Mouse (Mus musculus) neural tube, embryonic 14.5 days (tissue): ENCODE measurements around the gene Arhgef3. TPM values are rescaled to one million over a fixed set of nuclear protein-coding genes. Genes with fewer than 3 reads are reported as not detected.
A peak's percentile ranks its signal among the peaks of the same experiment; 100 is the strongest.

Experiments used
- ATAC-seq: fragments of 200-750 bp; cut with Nextera tagmentation; 2 replicates; pipeline ENCODE4 v1.8.0; 2017; ENCODE audit warnings: low read depth, mild to moderate bottlenecking, moderate TSS enrichment, moderate library complexity
- H3K27ac ChIP-seq: fragments of 300-500 bp; sonication (generic); 2 replicates; pipeline ENCODE4 v1.5.1; 2014; ENCODE audit warnings: low read depth, mild to moderate bottlenecking, control low read depth, low read length, moderate library complexity, mixed read lengths
- H3K27me3 ChIP-seq: fragments of 300-500 bp; sonication (generic); 2 replicates; pipeline ENCODE4 v1.6.1; 2014; ENCODE audit warnings: low read length; ENCODE audit not compliant: control insufficient read depth, insufficient read depth
- H3K36me3 ChIP-seq: fragments of 300-500 bp; sonication (generic); 2 replicates; pipeline ENCODE4 v1.6.1; 2014; ENCODE audit warnings: low read length, mixed read lengths; ENCODE audit not compliant: control insufficient read depth, insufficient read depth
- H3K4me1 ChIP-seq: fragments of 300-500 bp; sonication (generic); 2 replicates; pipeline ENCODE4 v1.6.1; 2014; ENCODE audit warnings: low read length; ENCODE audit not compliant: control insufficient read depth, insufficient read depth
- H3K4me2 ChIP-seq: fragments of 300-500 bp; sonication (generic); 2 replicates; pipeline ENCODE4 v1.6.1; 2014; ENCODE audit warnings: mild to moderate bottlenecking, low read depth, low read length, control low read depth
- H3K4me3 ChIP-seq: fragments of 300-500 bp; sonication (generic); 2 replicates; pipeline ENCODE4 v1.5.1; 2014; ENCODE audit warnings: low read depth, low read length, control low read depth, mixed read lengths
- H3K9ac ChIP-seq: fragments of 300-500 bp; sonication (generic); replicated peaks from 2 replicates; pipeline ENCODE4 v1.6.1; 2014; ENCODE audit warnings: low read depth, mild to moderate bottlenecking, control low read depth, low read length, mixed read lengths
- H3K9me3 ChIP-seq: fragments of 300-500 bp; sonication (generic); 2 replicates; pipeline ENCODE4 v1.6.1; 2016; ENCODE audit warnings: low read length; ENCODE audit not compliant: control insufficient read depth
- WGBS: fragments of 180-500 bp; shearing (Covaris S2); extraction: QIAGEN DNeasy Blood & Tissue Kit; methylation state at CpG from one replicate; pipeline ENCODE4 v1.1.7; 2014; 5-methylcytosine and 5-hydroxymethylcytosine counted together
- polyA plus RNA-seq: library from polyadenylated mRNA; unstranded; fragments of >200 nt; fragmentation: Nextera tagmentation; extraction: Ambion mirVana; gene quantifications from 2 replicates; pipeline ENCODE4 v1.2.1, GENCODE M21; 2014

Arhgef3 gene
- polyA plus RNA-seq, 1 experiment from 2014 or later = 13.4 TPM

- H3K4me1 ChIP-seq = no peaks in the 10 kb centered on the region
- H3K36me3 ChIP-seq = no peaks in the 10 kb centered on the region
- H3K9me3 ChIP-seq = no peaks in the 10 kb centered on the region
- ATAC-seq = peak; percentile 71; the same call in 1 of the 2 replicates
- no peaks in the 10 kb centered on the region for H3K27me3 ChIP-seq
- 10% methylated on average over 4 of the region's 4 CpGs for WGBS
- H3K4me2 ChIP-seq = no peak overlapping the region
- H3K4me3 ChIP-seq = no peak overlapping the region
- H3K9ac ChIP-seq = no peak overlapping the region
- no peak overlapping the region for H3K27ac ChIP-seq
Measured at GRCm38 (mm10) chr14:27187025-27187424, 72.3 kb downstream of the Arhgef3 start.

- no peaks in the 10 kb centered on the region for H3K36me3 ChIP-seq
- ATAC-seq = no peak
- no peaks in the 10 kb centered on the region for H3K27me3 ChIP-seq
- H3K9me3 ChIP-seq = no peaks in the 10 kb centered on the region
- H3K9ac ChIP-seq = no peak overlapping the region
- no peak overlapping the region for H3K4me2 ChIP-seq
- 81% methylated on average over 4 of the region's 4 CpGs for WGBS
- no peaks in the 10 kb centered on the region for H3K4me1 ChIP-seq
- H3K27ac ChIP-seq = no peak overlapping the region
- no peak overlapping the region for H3K4me3 ChIP-seq
Measured at GRCm38 (mm10) chr14:27187885-27188284, 73.2 kb downstream of the Arhgef3 start.

GRCm38 (mm10) chr14:27192450-27192849 lies 77.8 kb downstream of the Arhgef3 start:
- 52% methylated on average over 3 of the region's 3 CpGs for WGBS
- Histone ChIP-seq H3K9ac (no peak overlapping the region), H3K9me3 (no peaks in the 10 kb centered on the region), H3K27me3 (no peaks in the 10 kb centered on the region), H3K4me1 (no peaks in the 10 kb centered on the region), H3K27ac (no peak overlapping the region), H3K4me3 (no peak overlapping the region), H3K4me2 (no peak overlapping the region), H3K36me3 (no peaks in the 10 kb centered on the region)
- no peak for ATAC-seq

GRCm38 (mm10) chr14:27196980-27197379 lies 82.3 kb downstream of the Arhgef3 start:
- Histone ChIP-seq H3K4me1 (no peaks in the 10 kb centered on the region), H3K4me2 (no peak overlapping the region), H3K36me3 (no peaks in the 10 kb centered on the region), H3K4me3 (no peak overlapping the region), H3K27me3 (no peaks in the 10 kb centered on the region), H3K9ac (no peak overlapping the region), H3K27ac (no peak overlapping the region), H3K9me3 (no peaks in the 10 kb centered on the region)
- 90% methylated on average over 8 of the region's 8 CpGs for WGBS
- no peak for ATAC-seq

- H3K4me1 ChIP-seq = no peaks in the 10 kb centered on the region
- ATAC-seq = no peak
- H3K27ac ChIP-seq = no peak overlapping the region
- no peaks in the 10 kb centered on the region for H3K36me3 ChIP-seq
- no peak overlapping the region for H3K9ac ChIP-seq
- H3K4me2 ChIP-seq = no peak overlapping the region
- WGBS = 94% methylated on average over 5 of the region's 5 CpGs
- no peaks in the 10 kb centered on the region for H3K27me3 ChIP-seq
- no peaks in the 10 kb centered on the region for H3K9me3 ChIP-seq
- no peak overlapping the region for H3K4me3 ChIP-seq
Measured at GRCm38 (mm10) chr14:27198490-27199089, 83.9 kb downstream of the Arhgef3 start.

GRCm38 (mm10) chr14:27199119-27199518 lies 84.4 kb downstream of the Arhgef3 start:
- WGBS = 86% methylated on average over 3 of the region's 3 CpGs
- no peak for ATAC-seq
- no peak overlapping the region for H3K4me3 ChIP-seq
- no peaks in the 10 kb centered on the region for H3K36me3 ChIP-seq
- no peak overlapping the region for H3K4me2 ChIP-seq
- no peak overlapping the region for H3K27ac ChIP-seq
- H3K4me1 ChIP-seq = no peaks in the 10 kb centered on the region
- H3K9ac ChIP-seq = no peak overlapping the region
- H3K9me3 ChIP-seq = no peaks in the 10 kb centered on the region
- H3K27me3 ChIP-seq = no peaks in the 10 kb centered on the region

- no peak overlapping the region for H3K9ac ChIP-seq
- no peak for ATAC-seq
- H3K27me3 ChIP-seq = no peaks in the 10 kb centered on the region
- H3K4me1 ChIP-seq = no peaks in the 10 kb centered on the region
- H3K9me3 ChIP-seq = no peaks in the 10 kb centered on the region
- no peaks in the 10 kb centered on the region for H3K36me3 ChIP-seq
- H3K27ac ChIP-seq = no peak overlapping the region
- WGBS = 91% methylated on average over 11 of the region's 11 CpGs
- H3K4me3 ChIP-seq = no peak overlapping the region
- no peak overlapping the region for H3K4me2 ChIP-seq
Measured at GRCm38 (mm10) chr14:27199870-27200269, 85.2 kb downstream of the Arhgef3 start.

DNA sequence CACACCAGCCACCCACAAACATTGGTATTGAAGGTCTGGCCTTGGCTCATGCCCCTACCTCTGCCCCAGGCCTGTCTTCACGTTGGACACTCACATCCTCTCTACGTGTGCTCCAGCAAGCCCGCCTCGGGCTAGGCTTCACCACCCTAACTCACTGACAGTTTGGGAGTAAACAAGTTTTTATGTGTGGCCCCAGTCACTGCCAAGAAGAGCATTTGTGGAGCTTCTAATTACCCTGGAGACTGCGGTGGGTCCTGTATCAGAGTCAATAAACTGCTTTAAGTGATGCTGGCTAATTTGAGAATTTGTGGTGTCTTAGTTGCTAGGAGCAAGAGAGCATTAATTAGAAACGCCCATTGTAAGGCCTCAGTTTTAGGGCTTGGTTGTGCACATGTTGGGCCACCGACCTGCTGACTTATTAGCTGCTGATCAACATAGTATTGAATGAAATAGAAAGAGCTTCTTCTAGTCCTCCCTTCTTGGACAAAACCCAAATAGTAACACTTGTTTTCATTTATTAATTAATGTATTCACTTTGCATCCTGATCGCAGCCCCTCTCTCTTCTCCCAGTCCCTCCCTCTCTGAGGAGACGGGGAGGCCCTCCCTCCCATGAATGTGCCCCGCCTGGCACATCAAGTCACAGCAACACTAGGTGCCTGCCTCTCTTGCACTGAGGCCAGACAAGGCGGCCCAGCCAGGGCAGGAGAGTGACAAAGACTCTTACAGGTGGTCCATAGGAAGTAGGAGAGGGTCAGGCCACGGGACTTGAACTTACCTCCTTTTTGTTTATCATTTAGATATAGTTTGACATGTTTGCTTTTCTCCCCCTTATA lies 86.3 kb downstream of the Arhgef3 start:
- peak; percentile 88 for ATAC-seq
- 38% methylated on average over 12 of the region's 12 CpGs for WGBS
- no peaks in the 10 kb centered on the region for H3K9me3 ChIP-seq
- no peak overlapping the region for H3K9ac ChIP-seq
- H3K4me3 ChIP-seq = no peak overlapping the region
- H3K27ac ChIP-seq = no peak overlapping the region
- no peak overlapping the region for H3K4me2 ChIP-seq
- no peaks in the 10 kb centered on the region for H3K4me1 ChIP-seq
- no peaks in the 10 kb centered on the region for H3K27me3 ChIP-seq
- H3K36me3 ChIP-seq = no peaks in the 10 kb centered on the region

- Histone ChIP-seq H3K9me3 (no peaks in the 10 kb centered on the region), H3K9ac (no peak overlapping the region), H3K4me2 (no peak overlapping the region), H3K4me3 (no peak overlapping the region), H3K27ac (no peak overlapping the region), H3K4me1 (no peaks in the 10 kb centered on the region), H3K27me3 (no peaks in the 10 kb centered on the region), H3K36me3 (no peaks in the 10 kb centered on the region)
- no peak for ATAC-seq
- 37% methylated on average over 5 of the region's 5 CpGs for WGBS
Measured at GRCm38 (mm10) chr14:27201824-27202223, 87.1 kb downstream of the Arhgef3 start.
